Mouse (Mus musculus) intestine, embryonic 14.5 days (tissue): Measurements from ENCODE around the gene Ntrk3. TPM values are rescaled to one million over a fixed set of nuclear protein-coding genes. Genes with fewer than 3 reads are reported as not detected.

Experiments
- ATAC-seq: fragments of 200-750 bp; cut with Nextera tagmentation; replicated peaks from 2 replicates; pipeline ENCODE4 v1.8.0; 2017; ENCODE audit warnings: low read depth, moderate number of reproducible peaks, moderate TSS enrichment, moderate library complexity; ENCODE audit not compliant: low FRiP score, low TSS enrichment
- DNase-seq: peaks from one replicate; pipeline ENCODE4 v3.0.0-alpha.2; 2018; ENCODE audit warnings: low spot score
- H3K27ac ChIP-seq: fragments of 300-500 bp; sonication (generic); 2 replicates; pipeline ENCODE4 v1.5.1; 2014; ENCODE audit warnings: low read depth, mild to moderate bottlenecking, control low read depth
- H3K27me3 ChIP-seq: fragments of 300-500 bp; sonication (generic); replicated peaks from 2 replicates; pipeline ENCODE4 v1.6.1; 2014; ENCODE audit warnings: low read length, control low read depth; ENCODE audit not compliant: control insufficient read depth, insufficient read depth
- H3K36me3 ChIP-seq: fragments of 300-500 bp; sonication (generic); 2 replicates; pipeline ENCODE4 v1.6.1; 2014; ENCODE audit warnings: low read length, control low read depth; ENCODE audit not compliant: control insufficient read depth, insufficient read depth
- H3K4me1 ChIP-seq: fragments of 300-500 bp; sonication (generic); replicated peaks from 2 replicates; pipeline ENCODE4 v1.6.1; 2014; ENCODE audit warnings: low read length, control low read depth, mixed read lengths; ENCODE audit not compliant: control insufficient read depth, insufficient read depth
- H3K4me2 ChIP-seq: fragments of 300-500 bp; sonication (generic); 2 replicates; pipeline ENCODE4 v1.6.1; 2014; ENCODE audit warnings: low read length
- H3K4me3 ChIP-seq: fragments of 300-500 bp; sonication (generic); 2 replicates; pipeline ENCODE4 v1.5.1; 2014; ENCODE audit warnings: low read depth, low read length, control low read depth, mixed read lengths
- H3K9ac ChIP-seq: fragments of 300-500 bp; sonication (generic); 2 replicates; pipeline ENCODE4 v1.6.1; 2014; ENCODE audit warnings: mild to moderate bottlenecking, low read length
- H3K9me3 ChIP-seq: fragments of 300-500 bp; sonication (generic); 2 replicates; pipeline ENCODE4 v1.6.1; 2016; ENCODE audit warnings: low read length, control low read depth; ENCODE audit not compliant: control insufficient read depth
- WGBS: fragments of 180-500 bp; shearing (Covaris S2); extraction: QIAGEN DNeasy Blood & Tissue Kit; methylation state at CpG from one replicate; pipeline ENCODE4 v1.1.7; 2014; 5-methylcytosine and 5-hydroxymethylcytosine counted together
- polyA plus RNA-seq: library from polyadenylated mRNA; unstranded; fragments of >200 nt; fragmentation: Nextera tagmentation; extraction: Ambion mirVana; gene quantifications from 2 replicates; pipeline ENCODE4 v1.2.1, GENCODE M21; 2014

Gene Ntrk3
- polyA plus RNA-seq, 1 experiment from 2014 or later, result 4.5 TPM

GRCm38 (mm10) chr7:78765215-78765631 lies 27.4 kb upstream of the Ntrk3 start:
- Histone ChIP-seq H3K36me3 (no peaks in the 10 kb centered on the region), H3K4me1 (peaks cover 5% of the 10 kb centered on the region; the same call in 1 of the 2 replicates), H3K9me3 (no peaks in the 10 kb centered on the region), H3K4me3 (no peak overlapping the region), H3K27ac (no peak overlapping the region), H3K27me3 (no peaks in the 10 kb centered on the region), H3K9ac (no peak overlapping the region), H3K4me2 (no peak overlapping the region)
- DNase-seq, result no peak
- 78% methylated on average over 5 of the region's 5 CpGs for WGBS
- no peak for ATAC-seq

GRCm38 (mm10) chr7:78763801-78764200 lies 26.0 kb upstream of the Ntrk3 start:
- no peaks in the 10 kb centered on the region for H3K9me3 ChIP-seq

GRCm38 (mm10) chr7:78754458-78755000 lies 16.7 kb upstream of the Ntrk3 start:
- Histone ChIP-seq H3K27ac (no peak overlapping the region), H3K36me3 (no peaks in the 10 kb centered on the region), H3K9ac (no peak overlapping the region), H3K4me3 (no peak overlapping the region), H3K9me3 (no peaks in the 10 kb centered on the region), H3K4me1 (no peaks in the 10 kb centered on the region), H3K4me2 (no peak overlapping the region), H3K27me3 (no peaks in the 10 kb centered on the region)
- ATAC-seq, result no peak
- WGBS, result 66% methylated on average over 8 of the region's 8 CpGs
- peak; percentile 16 for DNase-seq

More at GRCm38 (mm10) chr7:78763801-78764200, 26.0 kb upstream of the Ntrk3 start:
- Histone ChIP-seq H3K4me2 (no peak overlapping the region), H3K27me3 (no peaks in the 10 kb centered on the region), H3K9ac (no peak overlapping the region), H3K4me3 (no peak overlapping the region), H3K36me3 (no peaks in the 10 kb centered on the region), H3K27ac (no peak overlapping the region), H3K4me1 (no peaks in the 10 kb centered on the region)
- DNase-seq (no peak), ATAC-seq (no peak)
- 89% methylated on average over 3 of the region's 3 CpGs for WGBS

- Histone ChIP-seq H3K4me1 (no peaks in the 10 kb centered on the region), H3K36me3 (no peaks in the 10 kb centered on the region), H3K4me2 (no peak overlapping the region), H3K27me3 (no peaks in the 10 kb centered on the region), H3K9me3 (no peaks in the 10 kb centered on the region), H3K9ac (no peak overlapping the region), H3K4me3 (no peak overlapping the region), H3K27ac (no peak overlapping the region)
- ATAC-seq, result no peak
- DNase-seq, result no peak
- WGBS, result 85% methylated on average over 7 of the region's 7 CpGs
Measured at GRCm38 (mm10) chr7:78753752-78754457, 16.1 kb upstream of the Ntrk3 start.

- ATAC-seq, result no peak
- DNase-seq, result no peak
- Histone ChIP-seq H3K27me3 (no peaks in the 10 kb centered on the region), H3K9me3 (no peaks in the 10 kb centered on the region), H3K4me3 (no peak overlapping the region), H3K4me1 (no peaks in the 10 kb centered on the region), H3K36me3 (no peaks in the 10 kb centered on the region), H3K9ac (no peak overlapping the region), H3K4me2 (no peak overlapping the region), H3K27ac (no peak overlapping the region)
- 87% methylated on average over 4 of the region's 4 CpGs for WGBS
Measured at GRCm38 (mm10) chr7:78752961-78753360, 15.1 kb upstream of the Ntrk3 start.

GRCm38 (mm10) chr7:78743731-78744385 lies 6.0 kb upstream of the Ntrk3 start:
- H3K27me3 ChIP-seq, result no peaks in the 10 kb centered on the region
- no peaks in the 10 kb centered on the region for H3K4me1 ChIP-seq
- H3K4me2 ChIP-seq, result no peak overlapping the region
- DNase-seq, result peak; percentile 45
- 59% methylated on average over 5 of the region's 5 CpGs for WGBS
- no peaks in the 10 kb centered on the region for H3K36me3 ChIP-seq
- H3K9ac ChIP-seq, result no peak overlapping the region
- H3K27ac ChIP-seq, result no peak overlapping the region
- no peaks in the 10 kb centered on the region for H3K9me3 ChIP-seq
- H3K4me3 ChIP-seq, result no peak overlapping the region
- no peak for ATAC-seq

GRCm38 (mm10) chr7:78739351-78740000 lies 1.7 kb upstream of the Ntrk3 start:
- H3K9me3 ChIP-seq, result no peaks in the 10 kb centered on the region
- WGBS, result 80% methylated on average over 8 of the region's 8 CpGs
- H3K27ac ChIP-seq, result no peak overlapping the region
- no peaks in the 10 kb centered on the region for H3K27me3 ChIP-seq
- no peak for DNase-seq
- ATAC-seq, result no peak
- H3K36me3 ChIP-seq, result no peaks in the 10 kb centered on the region
- no peaks in the 10 kb centered on the region for H3K4me1 ChIP-seq
- H3K9ac ChIP-seq, result no peak overlapping the region
- H3K4me2 ChIP-seq, result no peak overlapping the region
- H3K4me3 ChIP-seq, result no peak overlapping the region

GRCm38 (mm10) chr7:78737196-78737595 lies 616 bp downstream of the Ntrk3 start:
- Histone ChIP-seq H3K36me3 (no peaks in the 10 kb centered on the region), H3K9me3 (no peaks in the 10 kb centered on the region), H3K4me1 (no peaks in the 10 kb centered on the region), H3K9ac (no peak overlapping the region), H3K27ac (no peak overlapping the region), H3K4me3 (no peak overlapping the region), H3K27me3 (no peaks in the 10 kb centered on the region), H3K4me2 (no peak overlapping the region)
- WGBS, result 94% methylated on average over 6 of the region's 6 CpGs
- DNase-seq, result no peak
- no peak for ATAC-seq
